Mouse (Mus musculus): ENCODE results near the gene Abhd14b. TPM values are rescaled to one million over a fixed set of nuclear protein-coding genes. Genes with fewer than 3 reads are reported as not detected.
A peak's percentile ranks its signal among the peaks of the same experiment; 100 is the strongest.

Abhd14b gene
- polyA plus RNA-seq (2015; fragmentation: Nextera tagmentation; extraction: Ambion mirVana) = 72.8 and 75.2 TPM in 2 replicates

DNA sequence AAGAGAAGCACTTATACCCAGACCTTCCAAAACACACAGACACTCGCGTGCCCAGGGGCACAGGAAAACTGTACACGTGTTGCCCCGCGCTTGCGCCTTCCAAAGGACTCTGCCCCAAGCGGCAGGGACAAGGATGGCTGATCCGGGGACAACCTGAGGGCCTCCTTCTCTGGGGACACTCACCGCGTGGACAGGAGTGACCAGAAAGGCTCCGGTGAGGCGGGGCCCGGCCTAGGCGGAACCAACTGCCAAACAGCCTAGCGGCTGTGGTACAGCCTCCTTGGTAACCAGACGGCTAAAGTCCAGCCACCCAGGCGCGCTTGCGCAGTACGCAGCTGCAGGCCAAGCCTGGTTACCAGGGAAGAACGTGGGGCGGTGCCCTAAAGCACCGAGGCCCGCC lies at the start of gene Abhd14b, which contains the start of gene Abhd14a:
TSS of gene Abhd14b (plus strand) at position 112 of the 400 bp plus-strand sequence.
TSS of gene Abhd14a (minus strand) at position 331 of the 400 bp plus-strand sequence.
- H3K4me1 ChIP-seq (replicated peaks; ENCODE audit: insufficient read depth, low read length) = peaks cover 40% of the 10 kb centered on the region
- peak within 1 kb of the TSS; percentile 83 for H3K27ac ChIP-seq
- under 1% methylated on average over 24 of the region's 24 CpGs for WGBS

GRCm38 (mm10) chr9:106397733-106398132 lies 49.5 kb upstream of the Abhd14b start:
- Histone ChIP-seq H3K9me3 (replicated peaks; ENCODE audit: low read length) (no peaks in the 10 kb centered on the region), H3K27ac (no peak overlapping the region), H3K4me3 (replicated peaks; ENCODE audit: low read depth, low read length) (no peak overlapping the region), H3K9ac (ENCODE audit: low read depth, low read length) (no peak overlapping the region), H3K27me3 (ENCODE audit: insufficient read depth, low read length) (no peaks in the 10 kb centered on the region), H3K4me2 (ENCODE audit: low read length) (no peak overlapping the region), H3K36me3 (ENCODE audit: insufficient read depth, low read length) (no peaks in the 10 kb centered on the region), H3K4me1 (replicated peaks; ENCODE audit: insufficient read depth, low read length) (no peaks in the 10 kb centered on the region)
- DNase-seq (ENCODE audit: low spot score) (no peak), ATAC-seq (replicated peaks; ENCODE audit: low FRiP score, low read depth) (no peak)
- WGBS = 85% methylated on average over 4 of the region's 4 CpGs
- TF ChIP-seq CTCF (IDR thresholded peaks at IDR 0.05; ENCODE audit: low read depth) = no peak

More for the DNA sequence above, at the start of gene Abhd14b, which contains the start of gene Abhd14a:
- peak; percentile 69 for TF ChIP-seq CTCF (IDR thresholded peaks at IDR 0.05; ENCODE audit: low read depth)
- peak; percentile 97 for DNase-seq (ENCODE audit: low spot score)
- H3K4me3 ChIP-seq (replicated peaks; ENCODE audit: low read depth, low read length) = peak within 1 kb of the TSS; percentile 47
- ATAC-seq (replicated peaks; ENCODE audit: low FRiP score, low read depth) = peak; percentile 92
- H3K36me3 ChIP-seq (ENCODE audit: insufficient read depth, low read length) = no peaks in the 10 kb centered on the region
- H3K4me2 ChIP-seq (ENCODE audit: low read length) = peak within 1 kb of the TSS; percentile 68
- H3K9ac ChIP-seq (ENCODE audit: low read depth, low read length) = peak within 1 kb of the TSS; percentile 55
- no peaks in the 10 kb centered on the region for H3K27me3 ChIP-seq (ENCODE audit: insufficient read depth, low read length)
- no peaks in the 10 kb centered on the region for H3K9me3 ChIP-seq (replicated peaks; ENCODE audit: low read length)

GRCm38 (mm10) chr9:106398667-106399311 lies 48.5 kb upstream of the Abhd14b start:
- H3K36me3 ChIP-seq (ENCODE audit: insufficient read depth, low read length) = no peaks in the 10 kb centered on the region
- H3K4me3 ChIP-seq (replicated peaks; ENCODE audit: low read depth, low read length) = no peak overlapping the region
- no peak for TF ChIP-seq CTCF (IDR thresholded peaks at IDR 0.05; ENCODE audit: low read depth)
- H3K4me2 ChIP-seq (ENCODE audit: low read length) = no peak overlapping the region
- DNase-seq (ENCODE audit: low spot score) (no peak), ATAC-seq (replicated peaks; ENCODE audit: low FRiP score, low read depth) (no peak)
- no peak overlapping the region for H3K27ac ChIP-seq
- no peaks in the 10 kb centered on the region for H3K4me1 ChIP-seq (replicated peaks; ENCODE audit: insufficient read depth, low read length)
- H3K9me3 ChIP-seq (replicated peaks; ENCODE audit: low read length) = no peaks in the 10 kb centered on the region
- no peak overlapping the region for H3K9ac ChIP-seq (ENCODE audit: low read depth, low read length)
- whole genome bisulfite sequencing = 72% methylated on average over 9 of the region's 9 CpGs
- no peaks in the 10 kb centered on the region for H3K27me3 ChIP-seq (ENCODE audit: insufficient read depth, low read length)

- no peak overlapping the region for H3K9ac ChIP-seq (ENCODE audit: low read depth, low read length)
- 0 out of 2 replicates have a peak, but pooled peaks cover under 1% of the 10 kb centered on the region for H3K4me1 ChIP-seq (replicated peaks; ENCODE audit: insufficient read depth, low read length)
- no peak for TF ChIP-seq CTCF (IDR thresholded peaks at IDR 0.05; ENCODE audit: low read depth)
- no peaks in the 10 kb centered on the region for H3K36me3 ChIP-seq (ENCODE audit: insufficient read depth, low read length)
- H3K4me3 ChIP-seq (replicated peaks; ENCODE audit: low read depth, low read length) = no peak overlapping the region
- no peaks in the 10 kb centered on the region for H3K9me3 ChIP-seq (replicated peaks; ENCODE audit: low read length)
- H3K4me2 ChIP-seq (ENCODE audit: low read length) = no peak overlapping the region
- H3K27ac ChIP-seq = no peak overlapping the region
- 84% methylated on average over 3 of the region's 3 CpGs for WGBS
- ATAC-seq (replicated peaks; ENCODE audit: low FRiP score, low read depth) = no peak
- H3K27me3 ChIP-seq (ENCODE audit: insufficient read depth, low read length) = no peaks in the 10 kb centered on the region
- DNase-seq (ENCODE audit: low spot score) = no peak
Observed at GRCm38 (mm10) chr9:106399808-106400207, 47.5 kb upstream of the Abhd14b start.

DNA sequence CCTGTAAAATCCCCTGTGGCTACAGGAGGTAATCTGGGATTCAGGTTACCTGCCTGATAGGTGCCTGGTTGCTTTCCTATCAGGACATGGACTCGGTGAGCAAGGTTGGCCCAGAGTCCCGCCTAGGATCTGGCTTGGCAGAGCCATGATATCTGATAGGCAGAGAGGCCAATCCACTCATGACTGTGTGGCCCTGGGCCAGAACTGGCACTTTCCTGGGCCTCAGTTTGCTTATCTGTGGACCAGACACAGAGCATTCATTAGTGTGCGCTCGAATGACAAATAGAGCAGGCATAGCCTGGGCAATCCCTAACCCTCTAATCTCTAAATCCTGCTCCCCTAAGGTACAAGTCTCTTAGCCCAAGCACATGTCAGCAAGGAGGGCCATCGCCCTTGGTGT lies 45.1 kb upstream of the Abhd14b start:
- Histone ChIP-seq H3K4me3 (replicated peaks; ENCODE audit: low read depth, low read length) (no peak overlapping the region), H3K9ac (ENCODE audit: low read depth, low read length) (no peak overlapping the region), H3K4me1 (replicated peaks; ENCODE audit: insufficient read depth, low read length) (peaks cover 18% of the 10 kb centered on the region), H3K36me3 (ENCODE audit: insufficient read depth, low read length) (no peaks in the 10 kb centered on the region), H3K4me2 (ENCODE audit: low read length) (no peak overlapping the region), H3K27me3 (ENCODE audit: insufficient read depth, low read length) (no peaks in the 10 kb centered on the region), H3K27ac (no peak overlapping the region), H3K9me3 (replicated peaks; ENCODE audit: low read length) (no peaks in the 10 kb centered on the region)
- no peak for ATAC-seq (replicated peaks; ENCODE audit: low FRiP score, low read depth)
- WGBS = 77% methylated on average over 5 of the region's 5 CpGs
- DNase-seq (ENCODE audit: low spot score) = no peak
- no peak for TF ChIP-seq CTCF (IDR thresholded peaks at IDR 0.05; ENCODE audit: low read depth)

- Histone ChIP-seq H3K9me3 (replicated peaks; ENCODE audit: low read length) (no peaks in the 10 kb centered on the region), H3K36me3 (ENCODE audit: insufficient read depth, low read length) (no peaks in the 10 kb centered on the region), H3K4me3 (replicated peaks; ENCODE audit: low read depth, low read length) (no peak overlapping the region), H3K27me3 (ENCODE audit: insufficient read depth, low read length) (no peaks in the 10 kb centered on the region), H3K9ac (ENCODE audit: low read depth, low read length) (no peak overlapping the region), H3K4me2 (ENCODE audit: low read length) (no peak overlapping the region), H3K27ac (no peak overlapping the region), H3K4me1 (replicated peaks; ENCODE audit: insufficient read depth, low read length) (peaks cover 18% of the 10 kb centered on the region)
- TF ChIP-seq CTCF (IDR thresholded peaks at IDR 0.05; ENCODE audit: low read depth) = no peak
- no peak for DNase-seq (ENCODE audit: low spot score)
- no peak for ATAC-seq (replicated peaks; ENCODE audit: low FRiP score, low read depth)
- WGBS = 67% methylated on average over 16 of the region's 16 CpGs
Observed at GRCm38 (mm10) chr9:106402607-106403375, 44.5 kb upstream of the Abhd14b start.

Measured in kidney, postnatal 0 days (tissue).